Comparison of ENCODE assay signal across 27 mouse cellular contexts in the genomic region with DNA sequence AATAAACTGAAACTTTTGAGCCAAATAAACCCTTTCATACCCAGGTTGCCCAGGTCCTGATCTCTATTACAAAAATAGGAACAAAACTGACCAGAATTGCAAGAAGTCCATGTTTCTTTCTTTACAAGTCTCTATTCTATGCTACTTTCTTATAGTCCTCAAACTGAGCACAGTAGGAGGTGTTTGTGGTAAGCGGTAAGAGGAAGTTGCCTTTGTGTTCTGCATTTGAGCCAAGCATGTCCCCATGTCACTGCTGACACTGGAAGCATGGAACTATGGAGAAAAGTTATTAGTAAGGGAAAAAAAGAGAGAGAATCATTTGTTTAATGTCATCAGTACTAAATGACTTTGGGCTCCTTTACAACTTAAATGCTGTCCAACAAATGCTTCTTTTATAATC.
"Had no signal": no experiment of that assay in that cellular context is flagged by ENCODE, and none has a peak within 500 bp of the region (broad histone marks: within the 10 kb centered on the region; RNA-seq: fewer than 3 reads in every experiment).

No protein-coding gene starts in this region.

- H3K9ac ChIP-seq: heart, embryonic 12.5 days; hindbrain, embryonic 13.5 days; intestine, embryonic 15.5 days; kidney, embryonic 15.5 days; limb, embryonic 13.5 days; limb, embryonic 15.5 days; liver, embryonic 13.5 days; liver, embryonic 15.5 days had no signal

- H3K36me3 ChIP-seq: heart, embryonic 10.5 days; heart, embryonic 12.5 days; hindbrain, embryonic 13.5 days; intestine, embryonic 15.5 days; kidney, embryonic 15.5 days; limb, embryonic 13.5 days; limb, embryonic 15.5 days; liver, embryonic 13.5 days; liver, embryonic 15.5 days had no signal

- ATAC-seq: hindbrain, embryonic 16.5 days; inflammation-experienced regulatory T-cells, adult 6 months; intestine, embryonic 15.5 days; intestine, postnatal 0 days had no signal

- H3K9me3 ChIP-seq: heart, embryonic 10.5 days; heart, embryonic 12.5 days; hindbrain, embryonic 13.5 days; intestine, embryonic 15.5 days; kidney, embryonic 15.5 days; limb, embryonic 13.5 days; limb, embryonic 15.5 days; liver, embryonic 15.5 days had no signal

- H3K4me1 ChIP-seq: heart, embryonic 10.5 days; heart, embryonic 12.5 days; intestine, embryonic 15.5 days; kidney, embryonic 15.5 days; limb, embryonic 15.5 days; liver, embryonic 13.5 days; liver, embryonic 15.5 days had no signal

- DNase-seq: gastrocnemius, adult 2 months; gastrocnemius, postnatal 10 days; gastrocnemius, postnatal 25 days; heart, adult 11 months; heart, postnatal 10 days; heart, postnatal 4 days; kidney, adult 18-20 months; kidney, adult 8-10 months; kidney, postnatal 14 days; kidney, postnatal 36 days; layer of hippocampus, adult 9-11 months; layer of hippocampus, postnatal 36 days; left cerebral cortex, postnatal 4 days; liver, embryonic 13.5 days had no signal

- H3K27me3 ChIP-seq: heart, embryonic 12.5 days; hindbrain, embryonic 13.5 days; intestine, embryonic 15.5 days; kidney, embryonic 15.5 days; limb, embryonic 13.5 days; limb, embryonic 15.5 days; liver, embryonic 13.5 days; liver, embryonic 15.5 days had no signal

- H3K27ac ChIP-seq: gastrocnemius, adult 2 months; heart, embryonic 10.5 days; hindbrain, embryonic 13.5 days; intestine, embryonic 15.5 days; kidney, embryonic 15.5 days; kidney, postnatal 0 days; limb, embryonic 13.5 days; limb, embryonic 15.5 days; liver, embryonic 13.5 days; liver, embryonic 15.5 days had no signal

- H3K4me3 ChIP-seq: gastrocnemius, adult 2 months; heart, embryonic 10.5 days; heart, embryonic 12.5 days; hindbrain, embryonic 13.5 days; intestine, embryonic 15.5 days; kidney, embryonic 15.5 days; limb, embryonic 13.5 days; limb, embryonic 15.5 days; liver, embryonic 13.5 days; liver, embryonic 15.5 days had no signal

- H3K4me2 ChIP-seq: heart, embryonic 12.5 days; hindbrain, embryonic 13.5 days; intestine, embryonic 15.5 days; kidney, embryonic 15.5 days; limb, embryonic 13.5 days; limb, embryonic 15.5 days; liver, embryonic 11.5 days; liver, embryonic 13.5 days; liver, embryonic 15.5 days had no signal
